Mouse (Mus musculus) heart, embryonic 15.5 days (tissue): ENCODE data around the gene Cubn. TPM values are rescaled to one million over a fixed set of nuclear protein-coding genes. Genes with fewer than 3 reads are reported as not detected.

Experiments
- ATAC-seq: fragments of 200-750 bp; cut with Nextera tagmentation; replicated peaks from 2 replicates; pipeline ENCODE4 v1.8.0; 2017; ENCODE audit warnings: low read depth, moderate TSS enrichment; ENCODE audit not compliant: insufficient number of reproducible peaks, insufficient read depth, low FRiP score
- H3K27ac ChIP-seq: fragments of 300-500 bp; sonication (generic); 2 replicates; pipeline ENCODE4 v1.5.1; 2015; ENCODE audit warnings: mild to moderate bottlenecking, inconsistent platforms
- H3K27me3 ChIP-seq: fragments of 300-500 bp; sonication (generic); 2 replicates; pipeline ENCODE4 v1.6.1; 2015; ENCODE audit warnings: inconsistent platforms
- H3K36me3 ChIP-seq: fragments of 300-500 bp; sonication (generic); 2 replicates; pipeline ENCODE4 v1.6.1; 2015; ENCODE audit warnings: mild to moderate bottlenecking, inconsistent platforms
- H3K4me1 ChIP-seq: fragments of 300-500 bp; sonication (generic); replicated peaks from 2 replicates; pipeline ENCODE4 v1.6.1; 2015; ENCODE audit warnings: inconsistent platforms
- H3K4me2 ChIP-seq: fragments of 300-500 bp; sonication (generic); 2 replicates; pipeline ENCODE4 v1.6.1; 2015; ENCODE audit warnings: inconsistent platforms, mild to moderate bottlenecking, moderate library complexity
- H3K4me3 ChIP-seq: fragments of 300-500 bp; sonication (generic); 2 replicates; pipeline ENCODE4 v1.5.1; 2015; ENCODE audit warnings: mild to moderate bottlenecking, inconsistent platforms
- H3K9ac ChIP-seq: fragments of 300-500 bp; sonication (generic); 2 replicates; pipeline ENCODE4 v1.6.1; 2015; ENCODE audit warnings: mild to moderate bottlenecking, inconsistent platforms
- H3K9me3 ChIP-seq: fragments of 300-500 bp; sonication (generic); replicated peaks from 2 replicates; pipeline ENCODE4 v1.6.1; 2016; ENCODE audit warnings: inconsistent platforms
- WGBS: fragments of 180-500 bp; shearing (Covaris S2); methylation state at CpG from one replicate; pipeline ENCODE4 v1.1.7; 2015; ENCODE audit warnings: mixed read lengths; 5-methylcytosine and 5-hydroxymethylcytosine counted together
- polyA plus RNA-seq: library from polyadenylated mRNA; unstranded; fragments of >200 nt; fragmentation: Nextera tagmentation; extraction: Ambion mirVana; gene quantifications from 2 replicates; pipeline ENCODE4 v1.2.1, GENCODE M21; 2015

The Cubn gene
- polyA plus RNA-seq, 1 experiment from 2014 or later, result 0.26 TPM

- H3K9me3 ChIP-seq, result no peaks in the 10 kb centered on the region
- H3K27ac ChIP-seq, result no peak overlapping the region
- H3K4me3 ChIP-seq, result no peak overlapping the region
- no peak for ATAC-seq
- 91% methylated on average over 6 of the region's 6 CpGs for WGBS
- no peaks in the 10 kb centered on the region for H3K27me3 ChIP-seq
- H3K4me1 ChIP-seq, result peaks cover 24% of the 10 kb centered on the region
- no peak overlapping the region for H3K9ac ChIP-seq
- H3K36me3 ChIP-seq, result no peaks in the 10 kb centered on the region
- no peak overlapping the region for H3K4me2 ChIP-seq
Observed at GRCm38 (mm10) chr2:13232305-13232704, 259.3 kb downstream of the Cubn start.

GRCm38 (mm10) chr2:13229686-13230085 lies 261.9 kb downstream of the Cubn start:
- no peaks in the 10 kb centered on the region for H3K36me3 ChIP-seq
- ATAC-seq, result no peak
- no peak overlapping the region for H3K9ac ChIP-seq
- peaks cover 12% of the 10 kb centered on the region for H3K4me1 ChIP-seq
- WGBS, result 87% methylated on average over 3 of the region's 3 CpGs
- H3K4me3 ChIP-seq, result no peak overlapping the region
- H3K4me2 ChIP-seq, result no peak overlapping the region
- no peaks in the 10 kb centered on the region for H3K9me3 ChIP-seq
- no peaks in the 10 kb centered on the region for H3K27me3 ChIP-seq
- no peak overlapping the region for H3K27ac ChIP-seq

Other genes starting within 250 kb of the Cubn start
- gene Rsu1, start 220.4 kb downstream of the Cubn start, polyA plus RNA-seq, result 141 and 144 TPM in 2 replicates
- gene Trdmt1, start 52.9 kb upstream of the Cubn start, polyA plus RNA-seq, result 7.6 and 8.1 TPM in 2 replicates
- 867 and 926 TPM in 2 replicates for gene Vim, start 82.1 kb upstream of the Cubn start, polyA plus RNA-seq